Mouse (Mus musculus): Measurements from ENCODE around the gene Olfr910.

Gene Olfr910

DNA sequence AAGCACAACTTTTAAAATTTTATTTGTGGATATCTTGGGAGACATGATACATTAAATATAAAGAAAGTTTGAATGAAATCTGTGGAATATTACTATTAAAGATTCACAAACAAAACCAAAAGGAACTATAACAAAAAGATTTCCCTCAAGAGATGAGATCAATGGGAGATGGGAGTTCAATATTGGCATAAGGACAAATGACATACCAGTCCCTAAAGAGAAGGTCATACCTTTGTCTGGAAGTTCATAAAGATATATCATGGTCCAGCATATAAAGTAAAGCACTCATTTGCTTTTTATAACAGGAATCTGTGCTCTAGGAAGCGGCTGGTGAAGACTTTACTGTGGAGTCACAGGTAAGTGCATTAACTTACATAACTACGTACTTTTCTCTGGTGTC lies at the start of gene Olfr910:
TSS of gene Olfr910 (plus strand) at position 301 of the 400 bp plus-strand sequence.
- WGBS, result 93% methylated on average over 2 of the region's 2 CpGs

DNA sequence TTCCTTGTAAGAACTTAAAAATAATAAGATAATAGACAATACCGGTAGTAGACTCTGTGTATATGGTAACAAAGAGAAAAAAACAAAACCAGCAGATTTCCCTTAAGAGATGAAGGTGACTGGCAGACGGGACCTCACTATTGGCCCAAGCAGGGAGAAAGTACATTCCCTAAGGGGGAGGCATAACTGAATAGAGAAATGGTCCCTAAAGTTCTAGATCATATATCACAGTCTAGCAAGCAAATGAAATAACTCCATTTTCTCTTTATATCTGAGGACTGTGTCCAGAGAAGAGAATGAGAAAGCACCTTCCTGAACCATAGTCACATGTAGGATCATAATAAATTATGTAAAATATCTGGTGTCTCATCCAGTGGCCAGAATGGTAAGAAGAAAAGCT lies 42.1 kb upstream of the Olfr910 start, which contains the start of gene Olfr907:
TSS of gene Olfr907 (plus strand) at position 301 of the 400 bp plus-strand sequence.
- 84% methylated on average over 2 of the region's 2 CpGs for WGBS

DNA sequence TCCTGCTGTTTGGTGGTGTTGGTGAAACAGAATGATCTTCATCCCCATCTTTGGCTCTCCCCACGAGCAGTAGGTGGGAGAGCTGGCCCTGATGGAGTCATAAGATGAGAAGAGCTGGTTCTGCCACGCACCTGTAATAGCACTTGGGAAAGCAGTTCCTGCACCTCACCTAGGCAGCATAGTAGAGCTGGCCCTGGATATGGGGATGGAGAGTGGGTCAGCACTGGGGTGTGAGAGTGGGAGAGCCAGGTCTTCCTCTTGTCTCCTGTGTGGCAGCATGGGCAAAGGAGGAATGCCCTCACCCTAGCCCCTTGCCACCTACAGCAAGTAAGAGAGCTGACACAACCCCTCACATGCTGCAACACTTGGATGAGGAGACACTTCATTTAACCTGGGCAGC lies 25.3 kb upstream of the Olfr910 start:
- 77% methylated on average over 2 of the region's 2 CpGs for WGBS

DNA sequence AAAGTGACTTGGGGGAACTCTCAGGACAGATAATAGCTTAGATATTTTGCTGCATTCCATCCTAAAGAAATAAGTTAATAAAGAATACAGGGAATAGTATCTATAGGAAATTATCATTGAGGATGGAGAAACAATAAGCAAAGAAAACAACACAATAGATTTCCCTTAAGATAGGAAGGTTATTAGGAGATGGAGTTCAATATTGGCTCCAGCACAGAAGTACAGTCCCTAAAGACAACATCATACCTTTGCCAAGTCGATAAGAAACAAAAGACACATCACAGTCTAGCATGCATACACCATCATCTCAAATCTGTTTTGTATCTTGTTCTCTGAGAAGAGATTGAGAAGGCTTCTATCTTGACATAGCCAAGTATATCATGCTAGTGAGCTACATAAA lies 16.4 kb upstream of the Olfr910 start, which contains the start of gene Olfr911-ps1:
TSS of gene Olfr911-ps1 (plus strand) at position 301 of the 400 bp plus-strand sequence.
- WGBS, result 89% methylated on average over 1 of the region's 1 CpGs

DNA sequence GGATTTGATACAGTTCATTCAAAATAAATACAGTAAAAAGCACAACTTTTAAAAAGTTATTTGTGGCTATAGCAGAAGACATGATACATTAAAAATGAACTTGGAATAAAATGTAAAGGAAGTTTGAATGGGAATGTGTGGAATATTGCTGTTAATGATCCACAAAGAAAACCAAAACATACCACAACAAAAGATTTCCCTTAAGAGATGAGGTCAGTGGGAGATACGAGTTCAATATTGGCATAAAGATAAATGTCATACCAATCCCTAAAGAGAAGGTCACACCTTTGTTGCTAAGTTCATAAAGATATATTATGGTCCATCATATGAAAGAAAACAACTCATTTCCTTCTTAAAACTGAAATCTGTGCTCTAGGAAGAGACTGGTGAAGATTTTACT lies 42.2 kb downstream of the Olfr910 start, which contains the start of gene Olfr912:
TSS of gene Olfr912 (plus strand) at position 301 of the 400 bp plus-strand sequence.
- 59% methylated on average over 1 of the region's 1 CpGs for WGBS
